ENCODE assay signal across 25 mouse cellular contexts in the genomic region with DNA sequence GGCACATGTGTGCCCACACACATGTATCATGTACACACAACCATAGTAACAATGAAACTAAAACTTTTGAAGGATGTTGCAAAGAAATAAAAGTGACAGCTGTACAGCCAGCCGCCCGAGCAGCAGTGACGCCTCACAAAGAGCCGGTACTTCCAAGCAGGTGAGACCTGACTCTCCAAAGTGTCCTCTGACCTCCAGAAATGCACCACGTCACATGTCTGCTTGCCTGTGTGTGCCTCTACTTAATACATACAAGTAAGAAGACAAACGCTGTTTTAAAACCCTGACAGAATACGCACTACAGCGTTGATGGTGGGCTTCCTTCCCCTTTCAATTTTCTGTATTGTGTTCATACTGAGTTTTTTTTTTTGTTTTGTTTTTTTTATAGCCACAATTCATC.
DNase-seq lines count a peak whose midpoint lies in the region; ATAC-seq and TF ChIP-seq lines count a peak whose summit lies in the region.
"Had no signal": no experiment of that assay in that cellular context is flagged by ENCODE, and none has a peak within 500 bp of the region (broad histone marks: within the 10 kb centered on the region; RNA-seq: fewer than 3 reads in every experiment).

No protein-coding gene starts in this region.

- intact Hi-C loops in heart, adult 2 months (cut with DNase I) = loop anchor here (5.0 kb wide), 1 partner anchor 51 kb away; no protein-coding TSS in a partner anchor

- peaks cover 16% of the 10 kb centered on the region for H3K4me1 ChIP-seq in heart, embryonic 10.5 days
- H3K4me1 ChIP-seq in heart, adult 2 months (ENCODE audit: control insufficient read depth, insufficient read depth, low read length) = no peaks in the 10 kb centered on the region
- H3K4me1 ChIP-seq in liver, adult 2 months (ENCODE audit: control insufficient read depth, insufficient read depth, low read length) = peaks cover 23% of the 10 kb centered on the region
- peaks cover 18% of the 10 kb centered on the region for H3K4me1 ChIP-seq in intestine, embryonic 16.5 days (ENCODE audit: control insufficient read depth, insufficient read depth, low read length)
- H3K4me1 ChIP-seq: embryonic facial prominence, embryonic 10.5 days; embryonic facial prominence, embryonic 12.5 days; forebrain, embryonic 12.5 days had no signal

- no peak for TF ChIP-seq EP300 in heart, adult 2 months (IDR thresholded peaks at IDR 0.05; ENCODE audit: insufficient read depth, low read depth, low read length)

- ATAC-seq in intestine, embryonic 16.5 days = no peak
- ATAC-seq: activated CD4-positive, CD25-positive, alpha-beta regulatory T cell, adult 4 months; CD4-positive, CD25-positive, alpha-beta regulatory T cell, adult 4 months; forebrain, embryonic 14.5 days; Patski had no signal

- no peaks in the 10 kb centered on the region for H3K9me3 ChIP-seq in heart, embryonic 10.5 days
- H3K9me3 ChIP-seq in intestine, embryonic 16.5 days (ENCODE audit: control insufficient read depth, low read length) = no peaks in the 10 kb centered on the region
- H3K9me3 ChIP-seq: embryonic facial prominence, embryonic 10.5 days; embryonic facial prominence, embryonic 12.5 days; forebrain, embryonic 12.5 days; G1E had no signal

- TF ChIP-seq POLR2A in heart, adult 2 months (IDR thresholded peaks at IDR 0.05; ENCODE audit: insufficient read depth, low read depth, low read length) = no peak
- TF ChIP-seq POLR2A in liver, adult 2 months (IDR thresholded peaks at IDR 0.05; ENCODE audit: extremely low read depth, insufficient read depth, low read length) = no peak

- H3K4me2 ChIP-seq in intestine, embryonic 16.5 days (ENCODE audit: low read depth, low read length) = no peak overlapping the region
- H3K4me2 ChIP-seq: embryonic facial prominence, embryonic 12.5 days; forebrain, embryonic 12.5 days had no signal

- peaks cover 67% of the 10 kb centered on the region for H3K36me3 ChIP-seq in heart, embryonic 10.5 days
- H3K36me3 ChIP-seq in heart, adult 2 months (ENCODE audit: control insufficient read depth, insufficient read depth, low read length) = no peaks in the 10 kb centered on the region
- peaks cover 14% of the 10 kb centered on the region; the same call in 1 of the 2 replicates for H3K36me3 ChIP-seq in liver, adult 2 months (ENCODE audit: control insufficient read depth, insufficient read depth, low read length)
- H3K36me3 ChIP-seq in intestine, embryonic 16.5 days (ENCODE audit: control insufficient read depth, insufficient read depth, low read length) = peaks cover 7% of the 10 kb centered on the region; the same call in 1 of the 2 replicates

- no peak overlapping the region for H3K27ac ChIP-seq in heart, embryonic 10.5 days
- no peak overlapping the region for H3K27ac ChIP-seq in heart, adult 2 months
- H3K27ac ChIP-seq in liver, adult 2 months (replicated peaks; ENCODE audit: insufficient read depth, low read depth, low read length) = peak overlapping the region; percentile 73
- peak overlapping the region; percentile 77 for H3K27ac ChIP-seq in intestine, embryonic 16.5 days (ENCODE audit: low read length)
- H3K27ac ChIP-seq: embryonic facial prominence, embryonic 10.5 days; embryonic facial prominence, embryonic 12.5 days; forebrain, embryonic 12.5 days had no signal

- no peak overlapping the region for H3K9ac ChIP-seq in heart, adult 2 months (ENCODE audit: low read depth, low read length)
- no peak overlapping the region for H3K9ac ChIP-seq in liver, adult 2 months (ENCODE audit: low read depth, low read length)
- H3K9ac ChIP-seq in intestine, embryonic 16.5 days (ENCODE audit: low read depth, low read length) = no peak overlapping the region
- H3K9ac ChIP-seq: embryonic facial prominence, embryonic 12.5 days; forebrain, embryonic 12.5 days had no signal

- no peaks in the 10 kb centered on the region; the same call in 1 of the 2 replicates for H3K79me2 ChIP-seq in heart, adult 2 months (replicated peaks; ENCODE audit: control insufficient read depth, insufficient read depth, low read length)
- no peaks in the 10 kb centered on the region for H3K79me2 ChIP-seq in liver, adult 2 months (ENCODE audit: control insufficient read depth, insufficient read depth, low read length)

- peak; percentile 53 for DNase-seq in heart, embryonic 10.5 days (ENCODE audit: low spot score)
- DNase-seq in heart, adult 2 months = no peak
- peak; percentile 67 for DNase-seq in liver, adult 2 months (ENCODE audit: extremely low read depth, low read depth, low spot score)
- DNase-seq in liver = no peak
- peak; percentile 35 for DNase-seq in yolk sac, embryonic 10.5 days (ENCODE audit: low spot score)
- no peak for DNase-seq in kidney, postnatal 36 days
- DNase-seq: adrenal gland, adult 8-10 months; adrenal gland, postnatal 14 days; adrenal gland, postnatal 36 days; B cell, adult 2 months; cerebellum, adult 11-12 months; cerebellum, adult 2 months; cerebellum, adult 9-10 months; cerebellum, postnatal 10 days; cerebellum, postnatal 25 days had no signal

- H3K4me3 ChIP-seq in heart, embryonic 10.5 days = no peak overlapping the region
- H3K4me3 ChIP-seq in heart, adult 2 months = no peak overlapping the region
- H3K4me3 ChIP-seq in liver, adult 2 months (ENCODE audit: insufficient read depth, low read depth, low read length) = no peak overlapping the region
- no peak overlapping the region for H3K4me3 ChIP-seq in intestine, embryonic 16.5 days (ENCODE audit: low read length)
- H3K4me3 ChIP-seq: embryonic facial prominence, embryonic 10.5 days; embryonic facial prominence, embryonic 12.5 days; forebrain, embryonic 12.5 days had no signal

- TF ChIP-seq CTCF in heart, adult 2 months (IDR thresholded peaks at IDR 0.05) = no peak
- no peak for TF ChIP-seq CTCF in liver, adult 2 months (IDR thresholded peaks at IDR 0.05; ENCODE audit: low read depth, low read length)

- H3K27me3 ChIP-seq in heart, embryonic 10.5 days (ENCODE audit: insufficient read depth, poor library complexity, severe bottlenecking) = no peaks in the 10 kb centered on the region
- no peaks in the 10 kb centered on the region for H3K27me3 ChIP-seq in heart, adult 2 months (ENCODE audit: control insufficient read depth, insufficient read depth, low read length)
- no peaks in the 10 kb centered on the region for H3K27me3 ChIP-seq in liver, adult 2 months (ENCODE audit: control insufficient read depth, insufficient read depth, low read length)
- H3K27me3 ChIP-seq in intestine, embryonic 16.5 days (replicated peaks; ENCODE audit: control insufficient read depth, insufficient read depth, low read length) = no peaks in the 10 kb centered on the region
- H3K27me3 ChIP-seq: CH12.LX; embryonic facial prominence, embryonic 12.5 days; forebrain, embryonic 12.5 days; Patski had no signal

- WGBS in heart, embryonic 10.5 days = 91% methylated on average over 8 of the region's 8 CpGs
- WGBS in heart, adult 2 months = 97% methylated on average over 8 of the region's 8 CpGs
- 84% methylated on average over 8 of the region's 8 CpGs for WGBS in liver, adult 2 months
- 80% methylated on average over 8 of the region's 8 CpGs for WGBS in intestine, embryonic 16.5 days

Comparison
In these comparisons a context has a peak if more than half of its experiments do, and no peak if none do; other contexts are left out.
1. DNase-seq: peak in heart, embryonic 10.5 days (single experiment), liver, adult 2 months (single experiment) and yolk sac, embryonic 10.5 days (single experiment); none in heart, adult 2 months (0 of 2), liver (single experiment) and kidney, postnatal 36 days (0 of 2).
2. H3K27ac ChIP-seq: peak in liver, adult 2 months (single experiment) and intestine, embryonic 16.5 days (single experiment); none in heart, embryonic 10.5 days (single experiment) and heart, adult 2 months (single experiment).